Mouse (Mus musculus) midbrain, embryonic 11.5 days (tissue): Measurements from ENCODE around the gene Osbpl3. TPM values are rescaled to one million over a fixed set of nuclear protein-coding genes. Genes with fewer than 3 reads are reported as not detected.

Experiments used
- ATAC-seq: fragments of 200-750 bp; cut with Nextera tagmentation; 2 replicates; pipeline ENCODE4 v1.8.0; 2017; ENCODE audit warnings: moderate TSS enrichment, moderate library complexity; ENCODE audit not compliant: low FRiP score
- DNase-seq: peaks from one replicate; pipeline ENCODE4 v3.0.0; 2015; ENCODE audit warnings: low spot score; ENCODE audit errors: missing footprints
- H3K27ac ChIP-seq: fragments of 300-500 bp; sonication (generic); 2 replicates; pipeline ENCODE4 v1.5.1; 2014; ENCODE audit warnings: low read depth, low read length
- H3K27me3 ChIP-seq: fragments of 300-500 bp; sonication (generic); 2 replicates; pipeline ENCODE4 v1.6.1; 2014; ENCODE audit warnings: mild to moderate bottlenecking, low read length, moderate library complexity, mixed read lengths; ENCODE audit not compliant: control insufficient read depth, insufficient read depth
- H3K36me3 ChIP-seq: fragments of 300-500 bp; sonication (generic); 2 replicates; pipeline ENCODE4 v1.6.1; 2014; ENCODE audit warnings: mild to moderate bottlenecking, low read length, moderate library complexity, mixed read lengths; ENCODE audit not compliant: control insufficient read depth, insufficient read depth
- H3K4me1 ChIP-seq: fragments of 300-500 bp; sonication (generic); 2 replicates; pipeline ENCODE4 v1.6.1; 2014; ENCODE audit warnings: low read length; ENCODE audit not compliant: control insufficient read depth, insufficient read depth
- H3K4me2 ChIP-seq: fragments of 300-500 bp; sonication (generic); 2 replicates; pipeline ENCODE4 v1.6.1; 2014; ENCODE audit warnings: mild to moderate bottlenecking, moderate library complexity
- H3K4me3 ChIP-seq: fragments of 300-500 bp; sonication (generic); 2 replicates; pipeline ENCODE4 v1.5.1; 2014; ENCODE audit warnings: low read depth, low read length
- H3K9ac ChIP-seq: fragments of 300-500 bp; sonication (generic); 2 replicates; pipeline ENCODE4 v1.6.1; 2014; ENCODE audit warnings: low read length
- H3K9me3 ChIP-seq: fragments of 300-500 bp; sonication (generic); 2 replicates; pipeline ENCODE4 v1.6.1; 2016; ENCODE audit warnings: low read length; ENCODE audit not compliant: control insufficient read depth
- WGBS: fragments of 180-500 bp; shearing (Covaris S2); extraction: QIAGEN DNeasy Blood & Tissue Kit; methylation state at CpG from one replicate; pipeline ENCODE4 v1.1.7; 2014; 5-methylcytosine and 5-hydroxymethylcytosine counted together
- polyA plus RNA-seq: library from polyadenylated mRNA; unstranded; fragments of >200 nt; fragmentation: Nextera tagmentation; extraction: Ambion mirVana; gene quantifications from 2 replicates; pipeline ENCODE4 v1.2.1, GENCODE M21; 2014

Osbpl3 gene
- polyA plus RNA-seq, 1 experiment from 2014 or later: 7.3 TPM

- DNase-seq (no peak), ATAC-seq (no peak)
- Histone ChIP-seq H3K9me3 (no peaks in the 10 kb centered on the region), H3K27ac (no peak overlapping the region), H3K9ac (no peak overlapping the region), H3K36me3 (no peaks in the 10 kb centered on the region), H3K4me2 (no peak overlapping the region), H3K27me3 (no peaks in the 10 kb centered on the region), H3K4me3 (no peak overlapping the region), H3K4me1 (no peaks in the 10 kb centered on the region)
- WGBS: 96% methylated on average over 7 of the region's 7 CpGs
Observed at GRCm38 (mm10) chr6:50346204-50346603, 109.8 kb downstream of the Osbpl3 start.

- H3K4me1 ChIP-seq: no peaks in the 10 kb centered on the region
- no peak overlapping the region for H3K9ac ChIP-seq
- ATAC-seq (no peak), DNase-seq (no peak)
- 82% methylated on average over 5 of the region's 5 CpGs for WGBS
- H3K27ac ChIP-seq: no peak overlapping the region
- H3K9me3 ChIP-seq: no peaks in the 10 kb centered on the region
- no peaks in the 10 kb centered on the region for H3K36me3 ChIP-seq
- no peak overlapping the region for H3K4me3 ChIP-seq
- H3K4me2 ChIP-seq: no peak overlapping the region
- no peaks in the 10 kb centered on the region for H3K27me3 ChIP-seq
Observed at GRCm38 (mm10) chr6:50340226-50340906, 115.6 kb downstream of the Osbpl3 start.

DNA sequence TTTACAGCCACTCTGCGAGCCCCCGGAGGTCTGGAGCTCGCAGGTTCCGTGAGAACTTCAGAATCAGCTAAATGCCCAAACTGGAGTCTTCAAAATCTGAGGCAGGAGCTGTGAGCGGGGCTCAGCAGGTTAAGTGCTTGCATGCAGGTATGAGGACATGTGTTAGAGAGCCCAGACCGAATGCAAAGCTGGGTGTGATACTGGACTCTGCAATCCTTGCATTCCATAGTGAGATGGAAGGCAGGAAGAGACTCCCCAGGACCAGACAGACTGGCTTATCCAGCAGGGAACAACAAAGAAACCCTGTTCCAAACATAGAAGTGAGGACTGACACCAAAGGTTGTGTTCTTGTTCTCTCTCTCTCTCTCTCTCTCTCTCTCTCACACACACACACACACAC is 118.6 kb downstream of the Osbpl3 start:
- no peak overlapping the region for H3K4me3 ChIP-seq
- 93% methylated on average over 6 of the region's 6 CpGs for WGBS
- ATAC-seq (no peak), DNase-seq (no peak)
- H3K27ac ChIP-seq: no peak overlapping the region
- no peaks in the 10 kb centered on the region for H3K9me3 ChIP-seq
- no peak overlapping the region for H3K9ac ChIP-seq
- H3K27me3 ChIP-seq: no peaks in the 10 kb centered on the region
- no peak overlapping the region for H3K4me2 ChIP-seq
- H3K36me3 ChIP-seq: no peaks in the 10 kb centered on the region
- H3K4me1 ChIP-seq: no peaks in the 10 kb centered on the region

- Histone ChIP-seq H3K27ac (no peak overlapping the region), H3K9ac (no peak overlapping the region), H3K9me3 (no peaks in the 10 kb centered on the region), H3K36me3 (no peaks in the 10 kb centered on the region), H3K27me3 (no peaks in the 10 kb centered on the region), H3K4me3 (no peak overlapping the region), H3K4me2 (no peak overlapping the region), H3K4me1 (no peaks in the 10 kb centered on the region)
- DNase-seq (no peak), ATAC-seq (no peak)
- WGBS: 95% methylated on average over 2 of the region's 2 CpGs
Observed at GRCm38 (mm10) chr6:50336376-50336775, 119.6 kb downstream of the Osbpl3 start.

DNA sequence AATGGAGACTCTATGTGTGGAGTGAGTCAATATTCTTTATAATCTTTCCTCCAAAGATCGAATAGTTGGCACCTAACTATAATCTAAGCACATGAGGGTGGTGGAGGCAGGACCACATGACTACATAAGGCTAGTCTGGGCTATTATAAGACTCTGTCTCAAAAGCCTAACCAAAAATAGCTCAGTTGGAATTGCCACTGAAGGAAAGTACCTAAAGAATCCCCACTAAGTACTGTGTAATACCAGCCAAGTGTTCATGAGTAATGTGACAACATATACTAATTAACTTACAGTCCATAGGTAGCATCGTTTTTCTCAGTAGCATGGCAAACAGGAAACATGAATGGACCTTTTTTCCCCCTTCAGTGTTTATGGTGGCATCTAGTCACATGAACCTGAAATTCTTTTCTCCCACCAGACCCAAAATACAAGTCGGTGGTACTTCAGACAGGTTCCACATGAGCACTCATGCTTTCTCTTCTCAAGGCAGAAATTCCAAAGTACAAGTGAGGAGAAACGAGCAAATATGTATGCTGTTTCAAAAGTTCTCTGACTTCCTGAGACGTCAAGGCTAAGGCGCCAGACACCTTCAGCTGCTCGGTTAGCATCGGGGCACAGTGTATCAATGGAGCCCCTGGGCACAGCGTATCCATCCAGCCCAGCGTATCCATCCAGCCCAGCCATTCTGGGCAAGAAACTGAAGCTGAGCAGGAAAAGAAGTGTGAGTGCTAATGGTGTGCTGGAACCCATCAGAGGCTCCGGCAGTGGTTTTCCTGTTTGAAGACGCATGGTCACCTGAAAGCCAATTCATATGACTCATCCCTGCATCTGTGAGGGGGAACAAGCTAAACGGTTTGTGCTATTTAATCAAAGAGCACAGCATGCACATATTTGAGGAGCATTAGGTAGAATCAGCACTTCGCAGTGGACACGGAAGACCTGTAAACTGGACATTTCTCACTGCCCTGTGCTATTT is 120.9 kb downstream of the Osbpl3 start:
- no peak overlapping the region for H3K27ac ChIP-seq
- H3K9me3 ChIP-seq: no peaks in the 10 kb centered on the region
- WGBS: 90% methylated on average over 15 of the region's 15 CpGs
- H3K27me3 ChIP-seq: no peaks in the 10 kb centered on the region
- H3K4me2 ChIP-seq: no peak overlapping the region
- H3K4me3 ChIP-seq: no peak overlapping the region
- no peak overlapping the region for H3K9ac ChIP-seq
- H3K4me1 ChIP-seq: no peaks in the 10 kb centered on the region
- DNase-seq (no peak), ATAC-seq (no peak)
- H3K36me3 ChIP-seq: no peaks in the 10 kb centered on the region

DNA sequence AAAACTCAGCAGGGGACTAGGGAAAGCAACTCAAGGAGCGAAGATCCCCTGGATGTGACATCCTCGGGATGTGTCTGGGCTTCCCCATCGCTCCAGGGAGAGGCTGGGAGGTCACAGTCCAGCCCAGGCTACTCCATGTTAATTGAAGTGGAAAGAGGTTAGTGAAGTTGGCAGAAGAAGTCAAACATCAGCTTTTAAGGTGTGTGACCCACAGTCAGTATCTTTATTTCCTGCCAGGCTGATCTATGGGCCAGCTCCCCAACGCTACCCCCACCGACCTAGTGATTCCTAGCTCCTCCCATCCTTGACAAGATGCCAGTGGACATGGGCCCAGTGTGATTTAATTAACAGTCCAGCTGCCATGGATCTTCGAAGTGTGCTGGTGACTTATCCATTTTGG is 122.7 kb downstream of the Osbpl3 start:
- Histone ChIP-seq H3K4me1 (no peaks in the 10 kb centered on the region), H3K36me3 (no peaks in the 10 kb centered on the region), H3K27me3 (no peaks in the 10 kb centered on the region), H3K4me2 (no peak overlapping the region), H3K9ac (no peak overlapping the region), H3K4me3 (no peak overlapping the region), H3K27ac (no peak overlapping the region), H3K9me3 (no peaks in the 10 kb centered on the region)
- ATAC-seq (no peak), DNase-seq (no peak)
- 87% methylated on average over 6 of the region's 6 CpGs for WGBS

GRCm38 (mm10) chr6:50331477-50331876 is 124.5 kb downstream of the Osbpl3 start:
- H3K27ac ChIP-seq: no peak overlapping the region
- ATAC-seq (no peak), DNase-seq (no peak)
- H3K4me1 ChIP-seq: no peaks in the 10 kb centered on the region
- H3K9me3 ChIP-seq: no peaks in the 10 kb centered on the region
- no peak overlapping the region for H3K9ac ChIP-seq
- no peak overlapping the region for H3K4me3 ChIP-seq
- no peaks in the 10 kb centered on the region for H3K27me3 ChIP-seq
- H3K36me3 ChIP-seq: no peaks in the 10 kb centered on the region
- H3K4me2 ChIP-seq: no peak overlapping the region
- 90% methylated on average over 2 of the region's 2 CpGs for WGBS

DNA sequence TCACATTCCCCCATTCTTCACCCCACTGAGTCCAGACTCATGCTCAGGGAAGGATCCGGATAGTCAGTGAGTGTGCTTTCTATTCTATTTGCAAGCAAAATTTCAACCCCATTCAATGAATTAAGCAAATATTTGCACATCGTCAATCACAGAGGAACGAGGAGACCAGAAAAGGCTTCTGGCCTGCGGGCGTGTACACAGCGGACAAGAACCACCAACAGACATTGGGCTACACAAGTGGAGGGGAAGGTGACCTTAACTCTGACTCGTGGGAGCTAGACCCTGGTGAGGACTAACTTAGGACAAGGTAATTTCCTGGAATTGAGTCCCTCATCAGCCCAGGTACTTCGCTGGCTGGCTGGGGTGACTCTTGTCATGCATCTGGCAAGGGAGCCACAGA is 126.6 kb downstream of the Osbpl3 start:
- no peaks in the 10 kb centered on the region for H3K36me3 ChIP-seq
- DNase-seq (no peak), ATAC-seq (no peak)
- 85% methylated on average over 8 of the region's 8 CpGs for WGBS
- no peaks in the 10 kb centered on the region for H3K9me3 ChIP-seq
- no peak overlapping the region for H3K4me3 ChIP-seq
- H3K4me2 ChIP-seq: no peak overlapping the region
- no peaks in the 10 kb centered on the region for H3K4me1 ChIP-seq
- no peaks in the 10 kb centered on the region for H3K27me3 ChIP-seq
- no peak overlapping the region for H3K9ac ChIP-seq
- no peak overlapping the region for H3K27ac ChIP-seq

GRCm38 (mm10) chr6:50328901-50329300 is 127.1 kb downstream of the Osbpl3 start:
- WGBS: 39% methylated on average over 7 of the region's 7 CpGs
- no peak for ATAC-seq
- Histone ChIP-seq H3K36me3 (no peaks in the 10 kb centered on the region), H3K4me3 (no peak overlapping the region), H3K4me2 (no peak overlapping the region), H3K27me3 (no peaks in the 10 kb centered on the region), H3K4me1 (no peaks in the 10 kb centered on the region), H3K9me3 (no peaks in the 10 kb centered on the region), H3K27ac (no peak overlapping the region), H3K9ac (no peak overlapping the region)
- no peak for DNase-seq
